Mouse (Mus musculus) lung, postnatal 0 days (tissue): ENCODE measurements around the gene Tap1. TPM values are rescaled to one million over a fixed set of nuclear protein-coding genes. Genes with fewer than 3 reads are reported as not detected.

Experiments
- ATAC-seq: fragments of 200-750 bp; cut with Nextera tagmentation; 2 replicates; pipeline ENCODE4 v1.8.0; 2017; ENCODE audit warnings: moderate library complexity
- DNase-seq: peaks from one replicate; pipeline ENCODE4 v3.0.0-alpha.2; 2016; ENCODE audit warnings: low spot score
- H3K27ac ChIP-seq: fragments of 300-500 bp; sonication (generic); 2 replicates; pipeline ENCODE4 v1.5.1; 2014; ENCODE audit warnings: antibody characterized with exemption, mild to moderate bottlenecking, low read length, mixed read lengths
- H3K27me3 ChIP-seq: fragments of 300-500 bp; sonication (generic); replicated peaks from 2 replicates; pipeline ENCODE4 v1.6.1; 2014; ENCODE audit warnings: low read length, mixed read lengths; ENCODE audit not compliant: insufficient read depth
- H3K36me3 ChIP-seq: fragments of 300-500 bp; sonication (generic); 2 replicates; pipeline ENCODE4 v1.6.1; 2014; ENCODE audit warnings: low read length, mixed read lengths; ENCODE audit not compliant: insufficient read depth
- H3K4me1 ChIP-seq: fragments of 300-500 bp; sonication (generic); 2 replicates; pipeline ENCODE4 v1.6.1; 2014; ENCODE audit warnings: antibody characterized with exemption, low read depth, low read length, mixed read lengths; ENCODE audit not compliant: insufficient read depth
- H3K4me2 ChIP-seq: fragments of 300-500 bp; sonication (generic); replicated peaks from 2 replicates; pipeline ENCODE4 v1.6.1; 2014; ENCODE audit warnings: low read depth, mild to moderate bottlenecking, low read length, moderate library complexity, mixed read lengths
- H3K4me3 ChIP-seq: fragments of 300-500 bp; sonication (generic); 2 replicates; pipeline ENCODE4 v1.5.1; 2014; ENCODE audit warnings: low read depth, low read length
- H3K9ac ChIP-seq: fragments of 300-500 bp; sonication (generic); replicated peaks from 2 replicates; pipeline ENCODE4 v1.6.1; 2014; ENCODE audit warnings: low read depth, mild to moderate bottlenecking
- H3K9me3 ChIP-seq: fragments of 300-500 bp; sonication (generic); 2 replicates; pipeline ENCODE4 v1.6.1; 2016; ENCODE audit warnings: low read length, mixed read lengths
- CTCF ChIP-seq: IDR thresholded peaks from 2 replicates; pipeline ENCODE4 v1.5.1; 2016; ENCODE audit warnings: antibody characterized with exemption, mild to moderate bottlenecking
- EP300 ChIP-seq: IDR thresholded peaks from 2 replicates; pipeline ENCODE4 v1.6.1; 2016; ENCODE audit warnings: antibody characterized with exemption, mild to moderate bottlenecking, control low read depth
- WGBS: fragments of 180-500 bp; shearing (Covaris S2); extraction: QIAGEN DNeasy Blood & Tissue Kit; methylation state at CpG from one replicate; pipeline ENCODE4 v1.1.7; 2014; 5-methylcytosine and 5-hydroxymethylcytosine counted together
- polyA plus RNA-seq: library from polyadenylated mRNA; unstranded; fragments of >200 nt; fragmentation: Nextera tagmentation; extraction: Ambion mirVana; gene quantifications from 2 replicates; pipeline ENCODE4 v1.2.1, GENCODE M21; 2015

The Tap1 gene
- polyA plus RNA-seq, 1 experiment from 2014 or later = 12.6 TPM

GRCm38 (mm10) chr17:34209680-34210079 is 22.3 kb downstream of the Tap1 start:
- no peak for DNase-seq
- Histone ChIP-seq H3K27me3 (0 out of 2 replicates have a peak, but pooled peaks cover 2% of the 10 kb centered on the region), H3K9me3 (no peaks in the 10 kb centered on the region), H3K4me3 (no peak overlapping the region), H3K4me2 (no peak overlapping the region), H3K36me3 (0 out of 2 replicates have a peak, but pooled peaks cover 3% of the 10 kb centered on the region), H3K4me1 (no peaks in the 10 kb centered on the region), H3K27ac (no peak overlapping the region), H3K9ac (no peak overlapping the region)
- TF ChIP-seq EP300 (no peak), CTCF (peak; percentile 52)
- 41% methylated on average over 3 of the region's 3 CpGs for WGBS
- no peak for ATAC-seq

- Histone ChIP-seq H3K27ac (no peak overlapping the region), H3K9ac (no peak overlapping the region), H3K27me3 (0 out of 2 replicates have a peak, but pooled peaks cover 2% of the 10 kb centered on the region), H3K9me3 (no peaks in the 10 kb centered on the region), H3K4me3 (no peak overlapping the region), H3K36me3 (0 out of 2 replicates have a peak, but pooled peaks cover 3% of the 10 kb centered on the region), H3K4me1 (no peaks in the 10 kb centered on the region), H3K4me2 (no peak overlapping the region)
- 46% methylated on average over 3 of the region's 3 CpGs for WGBS
- no peak for TF ChIP-seq CTCF
- TF ChIP-seq EP300 = no peak
- DNase-seq = no peak
- ATAC-seq = no peak
Measured at GRCm38 (mm10) chr17:34210599-34210998, 23.2 kb downstream of the Tap1 start.

GRCm38 (mm10) chr17:34211746-34212365 is 24.5 kb downstream of the Tap1 start:
- Histone ChIP-seq H3K36me3 (0 out of 2 replicates have a peak, but pooled peaks cover 3% of the 10 kb centered on the region), H3K9me3 (no peaks in the 10 kb centered on the region), H3K4me2 (no peak overlapping the region), H3K9ac (no peak overlapping the region), H3K4me3 (no peak overlapping the region), H3K4me1 (no peaks in the 10 kb centered on the region), H3K27ac (no peak overlapping the region), H3K27me3 (0 out of 2 replicates have a peak, but pooled peaks cover 2% of the 10 kb centered on the region)
- TF ChIP-seq EP300 (no peak), CTCF (no peak)
- ATAC-seq (no peak), DNase-seq (no peak)
- WGBS = 24% methylated on average over 23 of the region's 23 CpGs

GRCm38 (mm10) chr17:34213936-34214335 is 26.6 kb downstream of the Tap1 start:
- H3K9ac ChIP-seq = no peak overlapping the region
- H3K4me3 ChIP-seq = no peak overlapping the region
- no peaks in the 10 kb centered on the region for H3K4me1 ChIP-seq
- no peak overlapping the region for H3K4me2 ChIP-seq
- 48% methylated on average over 21 of the region's 21 CpGs for WGBS
- no peaks in the 10 kb centered on the region for H3K9me3 ChIP-seq
- TF ChIP-seq CTCF = no peak
- TF ChIP-seq EP300 = no peak
- H3K27me3 ChIP-seq = 0 out of 2 replicates have a peak, but pooled peaks cover 2% of the 10 kb centered on the region
- no peak for ATAC-seq
- DNase-seq = no peak
- 0 out of 2 replicates have a peak, but pooled peaks cover 3% of the 10 kb centered on the region for H3K36me3 ChIP-seq
- H3K27ac ChIP-seq = no peak overlapping the region

GRCm38 (mm10) chr17:34215176-34215575 is 27.8 kb downstream of the Tap1 start:
- TF ChIP-seq EP300 = no peak
- TF ChIP-seq CTCF = no peak
- H3K27me3 ChIP-seq = 0 out of 2 replicates have a peak, but pooled peaks cover 2% of the 10 kb centered on the region
- H3K4me2 ChIP-seq = no peak overlapping the region

GRCm38 (mm10) chr17:34217216-34217928 is 30.0 kb downstream of the Tap1 start:
- Histone ChIP-seq H3K27me3 (0 out of 2 replicates have a peak, but pooled peaks cover 2% of the 10 kb centered on the region), H3K4me3 (no peak overlapping the region), H3K4me1 (no peaks in the 10 kb centered on the region), H3K9me3 (no peaks in the 10 kb centered on the region), H3K36me3 (no peaks in the 10 kb centered on the region), H3K4me2 (no peak overlapping the region), H3K27ac (no peak overlapping the region), H3K9ac (no peak overlapping the region)
- ATAC-seq (no peak), DNase-seq (no peak)
- 84% methylated on average over 8 of the region's 8 CpGs for WGBS
- no peak for TF ChIP-seq EP300
- no peak for TF ChIP-seq CTCF

More at GRCm38 (mm10) chr17:34215176-34215575, 27.8 kb downstream of the Tap1 start:
- DNase-seq (no peak), ATAC-seq (no peak)
- H3K4me3 ChIP-seq = no peak overlapping the region
- H3K4me1 ChIP-seq = no peaks in the 10 kb centered on the region
- no peak overlapping the region for H3K27ac ChIP-seq
- H3K36me3 ChIP-seq = 0 out of 2 replicates have a peak, but pooled peaks cover 3% of the 10 kb centered on the region
- H3K9ac ChIP-seq = no peak overlapping the region
- no peaks in the 10 kb centered on the region for H3K9me3 ChIP-seq
- 87% methylated on average over 12 of the region's 12 CpGs for WGBS
